14 mouse cellular contexts compared by ENCODE assay signal in genomic region chr9:32612426-32612825, GRCm38 (mm10). TPM values are rescaled to one million over a fixed set of nuclear protein-coding genes. Genes with fewer than 3 reads are reported as not detected.
DNase-seq lines count a peak whose midpoint lies in the region; ATAC-seq and TF ChIP-seq lines count a peak whose summit lies in the region.
"Had no signal": no experiment of that assay in that cellular context is flagged by ENCODE, and none has a peak within 500 bp of the region (broad histone marks: within the 10 kb centered on the region; RNA-seq: fewer than 3 reads in every experiment).

No protein-coding gene starts in this region.

- H3K4me2 ChIP-seq in embryonic facial prominence, embryonic 15.5 days (replicated peaks), result no peak overlapping the region
- no peak overlapping the region for H3K4me2 ChIP-seq in kidney, embryonic 16.5 days (replicated peaks; ENCODE audit: low read depth, low read length)
- H3K4me2 ChIP-seq: midbrain, embryonic 13.5 days had no signal

- H3K36me3 ChIP-seq in embryonic facial prominence, embryonic 15.5 days, result no peaks in the 10 kb centered on the region
- H3K36me3 ChIP-seq in embryonic facial prominence, embryonic 10.5 days (replicated peaks), result no peaks in the 10 kb centered on the region
- no peaks in the 10 kb centered on the region for H3K36me3 ChIP-seq in kidney, embryonic 16.5 days (ENCODE audit: insufficient read depth, low read length)
- H3K36me3 ChIP-seq in small intestine, adult 2 months (ENCODE audit: control insufficient read depth, insufficient read depth, low read length), result no peaks in the 10 kb centered on the region
- H3K36me3 ChIP-seq: hindbrain, embryonic 10.5 days; midbrain, embryonic 13.5 days had no signal

- WGBS in embryonic facial prominence, embryonic 15.5 days, result 78% methylated on average over 5 of the region's 5 CpGs
- WGBS in embryonic facial prominence, embryonic 10.5 days, result 90% methylated on average over 5 of the region's 5 CpGs
- 81% methylated on average over 5 of the region's 5 CpGs for WGBS in kidney, embryonic 16.5 days
- WGBS in small intestine, adult 2 months, result 78% methylated on average over 5 of the region's 5 CpGs

- no peaks in the 10 kb centered on the region for H3K27me3 ChIP-seq in embryonic facial prominence, embryonic 15.5 days
- H3K27me3 ChIP-seq in embryonic facial prominence, embryonic 10.5 days (replicated peaks; ENCODE audit: low read depth, poor library complexity, severe bottlenecking), result peaks cover 76% of the 10 kb centered on the region
- no peaks in the 10 kb centered on the region for H3K27me3 ChIP-seq in kidney, embryonic 16.5 days (ENCODE audit: insufficient read depth, low read length)
- no peaks in the 10 kb centered on the region for H3K27me3 ChIP-seq in small intestine, adult 2 months (ENCODE audit: control insufficient read depth, insufficient read depth, low read length)

- DNase-seq in embryonic facial prominence, embryonic 10.5 days (ENCODE audit: low spot score), result no peak
- DNase-seq in kidney, postnatal 4 days, result no peak
- peak; percentile 31 to 37 for DNase-seq in spleen, postnatal 36 days (ENCODE audit: low spot score in 2 of 2)
- DNase-seq in spleen, adult 12 weeks (ENCODE audit: low spot score), result no peak
- no peak for DNase-seq in urinary bladder, postnatal 25 days (ENCODE audit: low spot score)
- DNase-seq: cerebellum, adult 9-11 months; gastrocnemius, postnatal 36 days; lung, postnatal 4 days had no signal

- peak overlapping the region; percentile 63; the same call in 1 of the 2 replicates for H3K27ac ChIP-seq in embryonic facial prominence, embryonic 15.5 days (replicated peaks)
- no peak overlapping the region for H3K27ac ChIP-seq in embryonic facial prominence, embryonic 10.5 days (replicated peaks)
- peak overlapping the region; percentile 59; the same call in 1 of the 2 replicates for H3K27ac ChIP-seq in kidney, embryonic 16.5 days (ENCODE audit: low read length)
- H3K27ac ChIP-seq in small intestine, adult 2 months (ENCODE audit: insufficient read depth, low read depth, low read length), result peak overlapping the region; percentile 58
- H3K27ac ChIP-seq: hindbrain, embryonic 10.5 days; midbrain, embryonic 13.5 days had no signal

- H3K4me3 ChIP-seq in embryonic facial prominence, embryonic 15.5 days (replicated peaks), result no peak overlapping the region
- no peak overlapping the region for H3K4me3 ChIP-seq in embryonic facial prominence, embryonic 10.5 days
- no peak overlapping the region for H3K4me3 ChIP-seq in kidney, embryonic 16.5 days (ENCODE audit: low read length)
- H3K4me3 ChIP-seq in small intestine, adult 2 months (ENCODE audit: low read depth, low read length), result no peak overlapping the region
- H3K4me3 ChIP-seq: hindbrain, embryonic 10.5 days; midbrain, embryonic 13.5 days had no signal

- H3K9ac ChIP-seq in embryonic facial prominence, embryonic 15.5 days, result no peak overlapping the region
- H3K9ac ChIP-seq in kidney, embryonic 16.5 days (replicated peaks; ENCODE audit: low read length), result no peak overlapping the region
- H3K9ac ChIP-seq: midbrain, embryonic 13.5 days had no signal

- H3K9me3 ChIP-seq in embryonic facial prominence, embryonic 15.5 days (replicated peaks), result no peaks in the 10 kb centered on the region
- no peaks in the 10 kb centered on the region for H3K9me3 ChIP-seq in embryonic facial prominence, embryonic 10.5 days
- H3K9me3 ChIP-seq in kidney, embryonic 16.5 days (ENCODE audit: low read length), result no peaks in the 10 kb centered on the region
- H3K9me3 ChIP-seq: hindbrain, embryonic 10.5 days; midbrain, embryonic 13.5 days had no signal

- ATAC-seq in embryonic facial prominence, embryonic 15.5 days (ENCODE audit: insufficient number of reproducible peaks, low FRiP score, low TSS enrichment, low read depth), result no peak
- no peak for ATAC-seq in kidney, embryonic 16.5 days (ENCODE audit: low FRiP score, low TSS enrichment)
- ATAC-seq: intestine, postnatal 0 days; midbrain, embryonic 13.5 days had no signal

- peaks cover 7% of the 10 kb centered on the region; the same call in 1 of the 2 replicates for H3K4me1 ChIP-seq in embryonic facial prominence, embryonic 15.5 days
- H3K4me1 ChIP-seq in embryonic facial prominence, embryonic 10.5 days, result peaks cover 20% of the 10 kb centered on the region
- H3K4me1 ChIP-seq in kidney, embryonic 16.5 days (ENCODE audit: insufficient read depth, low read length), result peaks cover 29% of the 10 kb centered on the region
- H3K4me1 ChIP-seq in small intestine, adult 2 months (ENCODE audit: control insufficient read depth, insufficient read depth, insufficient read length, low read length), result 0 out of 2 replicates have a peak, but pooled peaks cover 5% of the 10 kb centered on the region

- no peak for TF ChIP-seq CTCF in small intestine, adult 2 months (IDR thresholded peaks at IDR 0.05; ENCODE audit: extremely low read depth, insufficient read length, insufficient replicate concordance, low read depth, low read length)

- no peak for TF ChIP-seq POLR2A in small intestine, adult 2 months (IDR thresholded peaks at IDR 0.05; ENCODE audit: low read depth, low read length)

RNA-seq across cellular contexts. Expression of gene Ets1, which starts 23.6 kb away (rescaled TPM):
- 39.4 and 41.7 TPM in 2 replicates for polyA plus RNA-seq in embryonic facial prominence, embryonic 15.5 days (2015; fragmentation: Nextera tagmentation; extraction: Ambion mirVana)
- polyA plus RNA-seq in embryonic facial prominence, embryonic 10.5 days (2016; fragmentation: Nextera tagmentation; extraction: Ambion mirVana), result 34.0 and 38.6 TPM in 2 replicates
- polyA plus RNA-seq in kidney, embryonic 16.5 days (2015; fragmentation: Nextera tagmentation; extraction: Ambion mirVana), result 76.2 and 80.2 TPM in 2 replicates
- 4.7 and 10.2 TPM in 2 replicates for polyA plus RNA-seq in small intestine, adult 2 months (2012; rRNA removed)

Comparison
In these comparisons a context has a peak if more than half of its experiments do, and no peak if none do; other contexts are left out.
1. DNase-seq: peak in spleen, postnatal 36 days (2 of 2); none in embryonic facial prominence, embryonic 10.5 days (single experiment), kidney, postnatal 4 days (0 of 2), spleen, adult 12 weeks (single experiment) and urinary bladder, postnatal 25 days (single experiment).